Mouse (Mus musculus): ENCODE measurements around the gene Serbp1.
A peak's percentile ranks its signal among the peaks of the same experiment; 100 is the strongest.
"Not testable (repeated sequence)": the region's sequence is repeated elsewhere in the genome, so short reads cannot be mapped to it uniquely, and the experiment has no call there.

Gene Serbp1

DNA sequence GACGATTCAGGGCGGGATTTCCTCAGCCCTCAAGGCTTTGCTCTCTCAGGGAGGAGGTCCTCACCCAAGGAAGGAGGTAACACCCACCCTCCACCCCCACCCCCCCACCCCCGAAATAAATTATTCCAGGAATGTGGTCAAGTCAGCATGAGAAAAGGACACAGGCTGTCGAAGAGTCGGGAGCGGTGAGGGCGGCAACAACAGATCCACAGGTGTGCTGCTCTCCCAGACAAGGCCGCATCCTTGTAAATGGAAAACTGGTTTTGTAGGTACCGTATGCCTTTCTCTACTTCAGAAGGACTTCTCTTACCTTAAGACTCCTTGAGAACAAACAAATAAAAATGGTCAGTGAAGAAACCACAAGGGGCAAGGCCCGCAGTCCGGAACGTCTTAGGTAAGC lies at the start of gene Serbp1:
TSS of gene Serbp1 (plus strand) at position 200 of the 400 bp plus-strand sequence.
- DNase-seq (ENCODE audit: low spot score in 2 of 2), result no peak

DNA sequence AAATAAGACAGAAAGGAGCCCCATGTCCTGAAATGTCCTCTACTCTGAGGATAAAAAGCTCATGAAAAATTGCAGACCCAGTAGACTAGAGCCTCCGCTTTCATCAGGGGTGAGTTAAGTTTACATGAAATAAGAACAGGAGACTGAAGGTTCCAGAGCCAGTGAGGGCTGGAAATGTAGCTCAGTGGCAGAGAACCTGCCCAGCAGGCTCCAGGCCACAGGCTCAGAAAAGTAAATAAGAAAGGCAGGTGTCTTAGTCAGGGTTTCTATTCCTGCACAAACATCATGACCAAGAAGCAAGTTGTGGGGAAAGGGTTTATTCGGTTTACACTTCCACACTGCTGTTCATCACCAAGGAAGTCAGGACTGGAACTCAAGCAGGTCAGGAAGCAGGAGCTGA lies 44.4 kb upstream of the Serbp1 start:
- DNase-seq (ENCODE audit: low spot score in 2 of 2), result no peak

DNA sequence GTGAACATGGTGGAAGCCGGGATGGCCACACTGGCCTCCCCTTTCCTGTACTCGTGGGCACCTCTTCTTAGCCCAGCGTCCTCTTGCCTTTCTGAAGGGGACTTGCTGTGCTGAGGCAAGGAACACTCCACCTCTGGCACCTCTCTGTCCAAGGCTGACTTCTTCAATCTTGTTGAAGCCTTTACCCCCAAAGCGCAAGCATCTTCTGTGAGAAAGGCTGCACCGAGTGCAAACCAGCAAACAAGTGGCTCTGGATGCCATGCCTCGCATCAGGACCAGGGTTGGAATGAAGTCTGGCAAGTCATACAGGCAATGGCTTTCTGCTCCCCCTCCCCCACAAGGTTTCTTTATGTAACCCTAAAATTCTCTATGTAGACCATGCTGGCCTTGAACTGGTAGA lies 43.4 kb upstream of the Serbp1 start:
- DNase-seq (ENCODE audit: low spot score in 2 of 2), result no peak

DNA sequence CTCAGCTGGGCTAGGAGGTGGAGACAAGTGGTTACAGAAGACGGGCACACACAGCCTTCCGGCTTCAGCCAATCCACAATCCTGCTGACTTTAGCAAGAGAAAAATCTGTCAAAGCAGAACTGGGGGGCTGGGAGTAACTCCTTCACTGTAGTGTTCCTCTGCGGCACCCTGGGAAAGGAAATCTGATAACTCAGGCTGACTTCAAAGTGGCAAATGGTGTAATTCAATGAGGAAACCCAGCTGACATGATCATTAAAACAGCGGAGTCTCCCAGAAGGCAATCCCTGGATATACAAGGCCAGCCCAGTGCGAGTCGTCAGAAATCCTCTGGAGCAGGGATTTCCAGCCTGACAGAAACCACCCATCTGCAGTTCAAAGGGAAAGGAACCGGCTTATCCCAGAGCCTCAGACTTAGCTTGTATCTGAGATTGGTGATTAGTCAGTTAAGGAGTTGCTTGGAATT lies 42.8 kb upstream of the Serbp1 start:
- DNase-seq (ENCODE audit: low spot score in 2 of 2), result no peak

DNA sequence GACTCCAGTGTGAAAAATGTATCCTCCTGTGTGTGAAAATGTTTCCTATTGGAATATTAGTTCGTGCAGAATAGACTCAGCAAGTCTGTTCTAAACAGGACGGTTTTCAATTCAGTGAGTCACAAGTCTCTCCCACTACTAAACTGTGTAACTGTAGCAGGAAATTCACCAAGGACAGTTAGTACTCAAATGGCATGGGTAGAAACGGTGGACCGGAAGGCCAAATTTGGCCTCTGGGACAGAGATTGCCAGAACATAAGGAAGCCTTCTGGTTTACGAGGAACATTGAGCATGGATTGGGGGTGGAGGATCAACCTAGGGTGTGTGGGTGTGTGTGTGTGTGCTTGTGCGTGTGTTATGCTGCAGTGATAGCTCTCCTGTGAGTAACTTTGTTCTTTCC lies 41.2 kb upstream of the Serbp1 start:
- DNase-seq (ENCODE audit: low spot score in 2 of 2), result no peak

DNA sequence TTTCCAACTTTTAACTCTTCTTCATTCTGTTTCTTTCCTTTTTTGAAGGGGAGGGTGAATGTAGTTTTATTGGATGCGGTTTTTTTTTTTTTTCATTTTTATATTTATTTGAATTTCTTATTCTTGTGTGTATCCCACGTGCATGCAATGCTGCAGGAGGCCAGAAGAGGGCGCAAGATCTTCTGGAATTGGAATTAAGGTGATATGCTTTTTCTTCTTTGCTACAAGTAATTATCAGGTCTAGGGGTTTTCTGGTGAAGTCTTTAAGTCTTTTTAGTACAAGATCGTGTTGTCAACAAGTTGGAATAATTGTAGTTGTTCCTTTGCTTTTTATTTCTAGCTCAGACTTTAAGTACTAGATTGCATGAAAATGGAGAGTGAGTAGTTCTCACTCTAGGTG lies 39.9 kb upstream of the Serbp1 start:
- peak; percentile 44 to 67 for DNase-seq (ENCODE audit: low spot score in 2 of 2)

DNA sequence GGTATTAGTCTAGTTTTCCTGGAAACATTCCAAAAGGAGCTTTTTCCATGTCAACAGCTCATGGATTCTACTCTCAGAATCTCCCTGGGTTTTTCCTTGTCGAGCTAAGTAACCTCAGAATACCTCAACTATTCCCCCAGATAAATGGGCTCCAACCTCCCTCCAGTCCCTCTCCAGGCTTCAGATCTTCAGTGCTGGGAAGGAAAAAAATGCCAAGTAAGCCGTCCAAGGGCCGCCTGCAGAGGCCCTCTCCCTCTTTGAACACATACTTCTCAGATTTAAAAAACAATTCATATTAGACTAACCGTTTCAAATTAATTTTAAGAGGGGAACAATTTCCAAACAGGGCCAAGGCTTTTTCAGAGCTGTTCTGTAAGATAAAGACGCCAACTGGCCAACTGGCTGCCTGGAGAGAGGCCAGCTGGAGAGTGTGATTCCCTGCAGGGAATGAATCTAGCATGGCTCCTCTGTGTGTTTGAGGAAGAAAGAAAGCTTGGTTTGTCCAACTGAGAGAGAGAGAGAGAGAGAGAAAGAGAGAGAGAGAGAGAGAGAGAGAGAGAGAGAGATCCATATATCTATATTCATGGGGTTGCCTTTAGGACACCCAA lies 37.2 kb upstream of the Serbp1 start:
- no peak for DNase-seq (ENCODE audit: low spot score in 2 of 2)

DNA sequence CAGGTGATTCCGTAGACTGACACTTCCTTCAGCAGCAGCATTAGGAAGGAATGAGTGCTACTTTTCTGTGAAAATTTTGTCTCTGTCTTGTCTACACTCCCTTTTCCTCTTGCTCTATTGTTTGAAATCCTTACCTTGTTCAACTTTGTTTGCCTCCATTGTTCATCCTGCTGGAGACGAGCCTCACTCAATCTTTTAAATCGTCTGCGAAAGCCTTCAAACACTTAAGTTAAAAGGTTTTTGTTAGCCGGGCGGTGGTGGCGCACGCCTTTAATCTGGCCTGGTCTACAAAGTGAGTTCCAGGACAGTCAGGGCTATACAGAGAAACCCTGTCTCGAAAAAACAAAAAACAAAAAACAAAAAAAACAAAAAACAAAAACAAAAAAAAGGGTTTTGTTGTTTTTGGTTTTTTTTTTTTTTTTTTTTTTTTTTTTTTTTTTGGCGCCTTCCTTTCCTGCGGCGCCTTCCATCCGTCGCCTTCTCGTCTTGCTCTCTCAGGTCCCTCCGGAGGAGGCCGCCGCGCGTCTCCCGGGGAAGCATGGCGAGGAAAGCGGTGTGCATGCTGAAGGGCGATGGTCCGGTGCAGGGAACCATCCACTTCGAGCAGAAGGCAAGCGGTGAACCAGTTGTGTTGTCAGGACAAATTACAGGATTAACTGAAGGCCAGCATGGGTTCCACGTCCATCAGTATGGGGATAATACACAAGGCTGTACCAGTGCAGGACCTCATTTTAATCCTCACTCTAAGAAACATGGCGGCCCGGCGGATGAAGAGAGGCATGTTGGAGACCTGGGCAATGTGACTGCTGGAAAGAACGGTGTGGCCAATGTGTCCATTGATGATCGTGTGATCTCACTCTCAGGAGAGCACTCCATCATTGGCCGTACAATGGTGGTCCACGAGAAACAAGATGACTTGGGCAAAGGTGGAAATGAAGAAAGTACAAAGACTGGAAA lies 32.6 kb upstream of the Serbp1 start:
- DNase-seq (ENCODE audit: low spot score in 2 of 2), result no peak

DNA sequence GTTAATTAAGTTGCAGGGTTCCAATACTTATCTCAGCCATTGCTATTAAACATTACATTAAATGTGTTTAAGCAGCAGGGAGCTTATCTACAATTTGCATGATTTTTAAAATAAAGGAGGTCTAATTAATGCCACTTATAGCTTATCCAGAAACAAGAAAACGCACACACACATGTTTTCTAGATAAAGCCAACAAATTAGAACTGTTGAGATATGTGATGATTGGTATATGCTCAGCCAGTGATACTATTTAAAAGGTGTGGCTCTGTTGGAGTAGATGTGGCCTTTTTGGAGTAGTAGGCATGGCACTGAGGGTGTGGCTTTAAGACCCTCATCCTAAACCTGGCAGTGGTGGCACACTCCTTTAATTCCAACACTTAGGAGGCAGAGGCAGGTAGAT lies 25.6 kb upstream of the Serbp1 start:
- no peak for DNase-seq (ENCODE audit: low spot score in 2 of 2)

DNA sequence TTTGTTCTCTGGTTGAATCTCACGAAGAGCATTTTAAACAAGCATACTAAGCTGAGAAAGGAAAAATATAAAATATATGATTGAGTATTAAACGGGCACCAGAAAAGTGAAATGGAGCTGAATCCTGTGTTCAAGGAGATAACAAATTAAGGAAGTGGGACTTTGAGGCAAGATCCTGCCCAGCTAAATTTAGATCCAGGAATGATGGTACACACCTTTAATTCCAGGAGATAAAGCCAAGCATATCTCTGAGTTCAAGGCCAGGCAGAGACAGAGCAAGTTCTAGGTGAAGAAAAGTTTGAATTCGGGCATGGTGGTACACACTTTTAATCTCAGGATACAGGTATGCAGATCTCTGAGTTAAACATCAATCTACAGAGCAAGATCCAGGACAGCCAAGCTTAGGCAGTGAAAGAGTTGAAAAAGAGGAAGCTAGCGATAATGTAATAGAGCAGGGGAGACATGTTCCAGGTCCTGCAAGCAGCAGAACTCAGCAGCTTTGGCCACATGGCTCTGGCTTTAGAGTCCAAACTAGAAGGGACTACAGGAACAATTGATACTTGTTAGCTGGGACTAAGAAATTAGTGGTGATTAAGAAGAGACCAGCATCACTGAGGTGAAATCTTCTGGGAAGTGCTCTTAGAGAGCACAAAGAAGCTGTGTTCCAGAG lies 24.4 kb upstream of the Serbp1 start:
- DNase-seq (ENCODE audit: low spot score in 2 of 2), result no peak

DNA sequence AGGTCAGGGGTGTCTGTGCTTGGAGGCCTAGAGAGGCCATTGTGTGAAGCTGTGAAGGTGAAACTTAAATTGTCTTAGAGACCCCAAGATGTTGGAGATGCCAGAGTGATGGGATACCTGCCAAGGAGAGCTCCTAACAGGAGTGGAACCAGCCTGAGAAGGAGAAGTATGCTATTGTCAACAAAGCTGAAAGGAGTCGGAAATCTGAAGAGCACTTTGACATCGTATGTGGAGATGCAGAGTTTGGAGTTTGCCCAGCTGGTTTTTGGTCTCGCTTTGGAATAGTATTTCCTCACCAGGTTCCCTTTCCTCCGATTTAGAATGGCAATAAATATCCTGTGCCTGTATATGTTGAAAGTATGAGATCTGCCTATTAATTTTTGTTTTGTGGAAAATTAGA lies 20.6 kb upstream of the Serbp1 start:
- DNase-seq (ENCODE audit: low spot score in 2 of 2), result no peak

DNA sequence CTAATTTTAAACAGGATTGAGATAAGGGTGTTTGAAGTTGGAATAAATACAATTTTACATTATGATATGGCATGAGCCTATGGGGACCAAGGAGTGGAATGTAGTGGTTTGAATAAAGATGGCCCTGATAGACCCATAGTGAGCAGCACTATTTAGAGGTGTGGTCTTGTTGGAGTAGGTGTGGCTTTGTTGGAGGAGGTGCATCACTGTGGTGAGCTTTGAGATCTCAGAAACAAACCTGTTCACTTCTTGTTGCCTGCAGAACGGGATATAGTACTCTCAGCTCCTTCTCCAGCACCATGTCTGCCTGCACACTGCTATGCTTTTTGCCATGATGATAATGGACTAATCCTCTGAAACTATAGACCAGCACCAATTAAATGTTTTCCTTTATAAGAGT lies 20.1 kb upstream of the Serbp1 start:
- no peak for DNase-seq (ENCODE audit: low spot score in 2 of 2)

DNA sequence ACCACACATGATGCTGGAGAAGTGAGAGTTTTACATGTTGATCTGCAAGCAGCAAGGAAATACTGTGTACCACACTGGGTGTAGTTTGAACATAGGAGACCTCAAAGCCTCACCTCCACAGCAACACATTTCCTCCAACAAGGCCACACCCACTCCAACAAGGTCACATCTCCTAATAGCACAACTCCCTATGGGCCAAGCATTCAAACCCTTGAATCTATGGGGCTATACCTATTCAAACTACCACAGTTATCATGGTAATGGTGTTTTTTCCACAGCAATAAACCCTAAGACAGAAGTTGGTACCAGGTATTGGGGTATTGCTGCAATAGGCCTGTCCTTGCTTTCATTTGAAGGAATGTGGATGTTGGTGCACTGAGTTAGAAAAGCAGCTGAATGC lies 19.4 kb upstream of the Serbp1 start:
- no peak for DNase-seq (ENCODE audit: low spot score in 2 of 2)

DNA sequence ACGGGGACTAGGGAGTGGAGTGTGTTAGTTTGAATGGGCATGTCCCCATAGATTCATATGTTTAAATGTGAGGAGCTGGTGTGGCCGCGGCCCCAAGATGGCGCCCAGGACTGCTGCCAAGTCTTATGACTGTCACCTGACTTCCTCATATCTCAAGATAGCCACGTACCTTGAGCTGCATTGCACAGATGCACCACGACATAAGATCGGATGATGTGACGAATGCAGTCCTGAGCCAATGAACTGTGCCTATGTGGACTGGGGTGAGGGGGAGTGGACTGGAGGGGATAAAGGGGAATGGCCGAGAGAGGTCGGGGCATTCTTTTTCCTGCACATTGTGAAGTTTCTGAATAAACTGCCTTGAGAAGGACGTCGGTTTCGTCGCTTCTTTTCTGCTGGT lies 18.0 kb upstream of the Serbp1 start:
- DNase-seq (ENCODE audit: low spot score in 2 of 2), result not testable (repeated sequence)

DNA sequence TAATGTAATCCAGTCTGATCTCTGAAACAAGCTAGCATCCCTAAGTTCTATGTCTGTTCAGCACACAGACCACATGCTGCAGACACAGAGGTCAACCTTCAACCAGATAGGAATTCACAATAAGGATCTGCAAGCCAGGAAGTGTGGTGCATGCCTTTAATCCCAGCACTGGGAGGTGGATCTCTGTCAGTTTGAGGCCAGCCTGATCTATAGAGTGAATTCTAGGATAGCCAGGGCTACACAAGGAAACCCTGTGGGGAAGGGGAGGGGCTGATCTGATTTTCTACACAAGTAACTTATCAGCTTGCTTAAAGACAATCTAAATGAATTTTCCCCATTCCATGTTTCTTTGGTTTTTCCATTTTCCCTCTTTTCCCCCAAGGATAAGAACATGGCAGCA lies 17.2 kb upstream of the Serbp1 start:
- DNase-seq (ENCODE audit: low spot score in 2 of 2), result no peak

DNA sequence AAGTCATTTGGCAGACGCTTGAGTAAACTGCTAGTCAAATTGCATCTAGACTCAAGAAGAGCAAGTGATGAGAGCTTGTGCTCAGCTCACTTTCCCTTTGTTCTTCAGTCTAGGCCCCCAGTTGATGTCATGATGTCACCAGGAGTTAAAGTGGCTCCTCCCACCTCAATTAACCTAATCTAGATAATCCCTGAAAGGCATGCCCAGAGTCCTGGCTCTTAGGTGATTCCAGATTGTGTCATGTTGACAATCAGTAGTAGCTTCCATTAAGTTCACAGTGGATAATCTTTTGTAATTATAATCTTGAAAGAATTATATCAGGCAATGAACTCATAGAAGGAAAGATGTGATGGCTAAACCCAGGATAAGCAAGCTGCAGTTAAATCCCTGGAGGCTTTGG lies 14.9 kb upstream of the Serbp1 start:
- DNase-seq (ENCODE audit: low spot score in 2 of 2), result no peak

DNA sequence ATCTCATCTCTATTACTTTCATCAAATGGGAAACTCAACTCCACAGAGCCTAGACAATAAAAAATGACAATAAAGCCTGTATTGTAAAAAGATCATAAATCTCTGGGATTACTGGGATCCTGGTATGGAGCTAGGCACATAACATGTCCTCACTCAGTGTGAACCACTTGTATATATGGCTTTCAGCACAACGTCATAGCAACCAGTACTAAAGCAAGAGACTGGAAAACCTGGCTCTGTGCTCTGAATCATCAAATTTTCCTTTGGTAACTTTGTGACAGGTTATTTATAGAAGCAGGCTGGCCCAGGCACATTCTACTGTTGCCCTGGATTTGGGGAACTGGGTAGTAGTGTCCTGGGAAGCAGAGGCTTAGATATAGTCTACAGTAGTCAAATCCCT lies 14.5 kb upstream of the Serbp1 start:
- DNase-seq (ENCODE audit: low spot score in 2 of 2), result no peak

DNA sequence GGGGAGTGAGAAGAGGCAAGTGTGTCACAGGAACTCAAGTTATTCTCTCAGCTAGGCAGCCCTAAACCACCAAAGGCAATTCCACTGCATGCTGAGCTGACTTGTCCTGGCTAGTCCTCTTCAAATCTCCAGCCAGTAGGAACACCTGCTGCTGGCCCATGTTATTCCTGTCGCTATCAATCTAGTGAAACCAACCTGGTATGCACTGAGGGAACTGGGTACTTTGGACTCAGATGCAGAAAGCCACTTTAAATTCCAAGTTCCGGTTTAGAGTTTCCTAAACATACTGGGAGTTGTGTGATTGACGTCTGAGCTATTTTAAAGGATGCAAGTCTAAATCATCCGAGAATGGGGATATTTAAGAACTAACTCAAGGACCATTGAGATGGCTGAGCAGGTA lies 11.7 kb upstream of the Serbp1 start:
- DNase-seq (ENCODE audit: low spot score in 2 of 2), result no peak

DNA sequence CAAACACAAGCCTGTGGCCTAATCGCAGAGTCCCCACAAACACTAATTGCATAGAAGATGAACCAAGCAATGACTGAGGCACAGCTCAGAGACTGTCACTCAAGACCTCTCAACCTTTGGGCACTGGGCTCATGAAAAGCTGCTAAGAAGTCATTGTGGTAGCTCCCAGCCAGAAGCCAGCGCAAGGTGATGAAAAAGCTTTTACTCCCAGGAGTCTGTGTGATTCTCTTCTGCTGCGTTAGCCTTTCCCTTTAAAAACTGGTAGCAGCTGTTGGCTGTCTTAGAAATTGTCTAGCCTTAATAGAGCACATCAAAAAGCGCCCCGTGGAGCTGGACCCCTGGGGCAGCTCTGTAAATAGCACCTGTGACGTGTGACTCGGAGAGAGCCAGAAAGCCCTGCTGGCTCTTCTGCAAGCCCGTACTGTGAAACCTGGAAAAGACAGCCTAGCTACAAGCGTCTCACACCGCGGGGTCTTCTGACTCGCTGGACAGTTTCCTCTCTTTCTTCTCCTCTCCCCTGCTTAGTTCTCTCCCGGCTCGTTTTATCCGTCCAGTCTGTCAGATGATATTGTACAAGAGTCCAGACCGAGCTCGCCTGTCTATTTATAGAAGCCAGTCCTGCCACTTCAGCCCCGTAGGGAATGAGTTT lies 9.4 kb upstream of the Serbp1 start:
- DNase-seq (ENCODE audit: low spot score in 2 of 2), result no peak

DNA sequence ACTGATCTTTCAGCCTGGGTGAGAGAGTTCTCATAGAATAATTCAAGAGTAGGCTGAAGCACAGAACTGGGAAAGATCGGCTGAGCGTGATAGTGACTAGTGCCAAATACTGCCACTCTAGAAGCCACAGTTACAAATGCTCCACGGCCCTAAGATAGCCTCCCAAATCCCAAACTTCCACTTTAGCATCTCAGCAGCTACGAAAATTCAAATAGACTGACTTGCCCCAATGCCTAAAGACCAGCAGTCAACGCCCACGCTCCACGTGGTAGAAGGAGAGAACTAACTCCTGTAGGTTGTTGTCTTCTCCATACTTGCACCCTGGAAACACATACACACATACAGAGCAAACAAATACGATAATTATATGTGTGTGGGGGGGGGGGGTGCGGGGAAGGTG lies 8.5 kb upstream of the Serbp1 start:
- no peak for DNase-seq (ENCODE audit: low spot score in 2 of 2)

DNA sequence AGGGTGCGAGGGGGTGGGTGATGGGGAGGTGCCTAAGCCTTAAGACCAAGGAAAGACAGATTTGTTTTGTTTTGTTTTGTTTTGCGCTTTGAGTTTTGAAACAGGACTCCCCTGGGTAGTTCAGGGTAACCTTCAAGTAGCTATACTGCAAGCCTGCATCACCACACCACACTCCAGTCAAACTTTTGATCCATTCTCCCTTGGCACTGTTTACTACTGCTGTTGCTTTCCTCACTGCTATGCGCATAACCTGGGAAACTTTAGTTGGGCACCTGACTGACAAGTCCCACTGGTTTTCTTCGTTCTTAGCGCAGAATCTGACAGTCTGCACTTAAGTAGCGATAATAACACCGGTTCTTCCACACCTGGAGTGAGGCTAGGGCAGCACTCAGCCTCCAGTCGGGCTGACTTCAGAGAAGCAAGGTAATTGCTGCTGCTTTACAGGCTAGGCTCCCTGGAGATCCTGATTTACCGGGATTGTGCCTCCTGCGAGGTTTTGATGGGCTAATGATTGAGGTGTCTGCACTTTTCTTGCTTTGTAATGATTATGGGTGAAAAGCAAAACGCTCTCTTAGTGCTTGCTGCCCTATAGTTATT lies 8.0 kb upstream of the Serbp1 start:
- DNase-seq (ENCODE audit: low spot score in 2 of 2), result no peak

DNA sequence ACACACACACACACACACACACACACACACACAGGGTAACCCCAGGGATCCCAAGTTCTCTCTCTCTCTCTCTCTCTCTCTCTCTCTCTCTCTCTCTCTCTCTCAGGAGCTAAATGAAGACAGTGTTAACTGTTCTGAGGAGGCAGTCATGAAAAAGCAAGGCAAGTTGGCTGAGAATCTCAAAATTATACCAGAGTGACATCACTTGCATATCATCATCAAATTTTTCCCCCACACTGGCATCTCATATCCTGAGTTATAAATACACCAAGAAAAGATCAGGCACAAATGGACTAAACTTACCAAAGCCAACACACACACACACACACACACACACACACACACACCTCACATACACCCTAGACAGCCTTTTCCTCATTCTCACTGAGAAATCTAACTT lies 7.0 kb upstream of the Serbp1 start:
- DNase-seq (ENCODE audit: low spot score in 2 of 2), result no peak

All from spleen, postnatal 10 days (tissue).